Mouse (Mus musculus): ENCODE results near the gene Bnip3.

The Bnip3 gene

GRCm38 (mm10) chr7:138909277-138910192 lies at the start of gene Bnip3:
Bnip3 (minus strand) TSS chr7:138909519.
- in situ Hi-C loops (cut with MboI; ENCODE audit: low sequenced_read_pairs) = no loop called here

DNA sequence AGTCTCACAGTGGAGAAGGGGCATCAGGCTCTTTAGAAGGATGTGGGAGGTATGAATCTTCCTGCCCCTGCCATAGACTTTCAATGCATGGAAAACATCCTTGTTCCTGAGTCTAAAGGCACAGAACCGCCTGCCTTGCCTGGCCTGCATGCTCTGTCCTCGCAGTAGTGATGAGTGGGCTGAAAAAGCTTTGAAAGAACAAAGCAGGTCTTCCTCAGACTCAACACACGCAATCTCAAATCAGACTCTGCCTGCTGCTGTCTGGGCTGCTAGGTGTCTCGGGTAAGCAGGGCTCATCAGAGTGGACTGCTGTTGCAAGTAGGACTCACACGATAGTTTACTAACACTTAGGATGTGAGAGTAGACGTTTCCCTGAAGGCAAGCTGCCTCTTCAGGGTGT lies 47.8 kb upstream of the Bnip3 start:
- in situ Hi-C loops (cut with MboI; ENCODE audit: low sequenced_read_pairs) = no loop called here

DNA sequence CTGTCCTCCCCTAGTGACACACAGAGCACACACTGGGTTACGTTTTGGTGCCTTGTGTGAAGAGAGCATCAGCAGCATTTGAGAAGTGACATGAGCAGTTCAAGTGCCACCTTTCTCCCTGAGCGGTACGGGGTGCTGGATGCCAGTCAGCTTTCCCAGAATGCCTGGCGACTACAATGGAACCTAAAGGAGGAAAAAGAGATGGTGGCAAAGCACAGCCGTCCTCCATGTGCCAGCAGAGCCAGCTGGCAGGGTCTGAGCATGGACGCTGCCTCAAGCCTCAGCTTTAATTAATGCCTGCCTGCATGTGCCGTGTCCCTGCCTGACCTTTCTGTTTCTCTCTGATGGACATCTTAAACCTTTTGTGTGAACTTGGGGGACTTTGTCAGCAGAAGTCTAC lies 46.5 kb upstream of the Bnip3 start:
- in situ Hi-C loops (cut with MboI; ENCODE audit: low sequenced_read_pairs) = no loop called here

- in situ Hi-C loops (cut with MboI; ENCODE audit: low sequenced_read_pairs) = no loop called here
Measured at GRCm38 (mm10) chr7:138948309-138948708, 39.0 kb upstream of the Bnip3 start.

GRCm38 (mm10) chr7:138947741-138948140 lies 38.4 kb upstream of the Bnip3 start:
- in situ Hi-C loops (cut with MboI; ENCODE audit: low sequenced_read_pairs) = no loop called here

GRCm38 (mm10) chr7:138945668-138946067 lies 36.3 kb upstream of the Bnip3 start:
- in situ Hi-C loops (cut with MboI; ENCODE audit: low sequenced_read_pairs) = no loop called here

DNA sequence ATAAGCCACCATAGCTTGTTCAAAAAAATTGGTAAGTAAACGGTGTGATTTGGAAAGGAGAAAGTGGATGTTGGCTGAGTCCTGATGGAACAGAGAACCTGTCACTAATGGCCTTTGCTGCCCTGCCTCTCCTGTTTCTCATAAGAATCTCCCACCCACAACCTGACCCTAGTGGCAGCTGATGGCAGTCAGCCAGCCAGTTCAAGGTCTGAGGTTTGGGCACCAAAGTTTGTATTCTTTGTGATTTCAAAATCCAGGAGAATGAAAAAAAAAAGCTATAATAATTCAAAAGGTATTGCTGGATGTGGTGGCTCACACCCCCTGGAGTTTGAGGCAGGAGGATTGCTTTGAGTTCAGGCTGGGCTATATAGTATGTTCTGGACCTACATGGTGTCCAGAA lies 33.0 kb upstream of the Bnip3 start:
- in situ Hi-C loops (cut with MboI; ENCODE audit: low sequenced_read_pairs) = no loop called here

- in situ Hi-C loops (cut with MboI; ENCODE audit: low sequenced_read_pairs) = no loop called here
Measured at GRCm38 (mm10) chr7:138941571-138941970, 32.3 kb upstream of the Bnip3 start.

DNA sequence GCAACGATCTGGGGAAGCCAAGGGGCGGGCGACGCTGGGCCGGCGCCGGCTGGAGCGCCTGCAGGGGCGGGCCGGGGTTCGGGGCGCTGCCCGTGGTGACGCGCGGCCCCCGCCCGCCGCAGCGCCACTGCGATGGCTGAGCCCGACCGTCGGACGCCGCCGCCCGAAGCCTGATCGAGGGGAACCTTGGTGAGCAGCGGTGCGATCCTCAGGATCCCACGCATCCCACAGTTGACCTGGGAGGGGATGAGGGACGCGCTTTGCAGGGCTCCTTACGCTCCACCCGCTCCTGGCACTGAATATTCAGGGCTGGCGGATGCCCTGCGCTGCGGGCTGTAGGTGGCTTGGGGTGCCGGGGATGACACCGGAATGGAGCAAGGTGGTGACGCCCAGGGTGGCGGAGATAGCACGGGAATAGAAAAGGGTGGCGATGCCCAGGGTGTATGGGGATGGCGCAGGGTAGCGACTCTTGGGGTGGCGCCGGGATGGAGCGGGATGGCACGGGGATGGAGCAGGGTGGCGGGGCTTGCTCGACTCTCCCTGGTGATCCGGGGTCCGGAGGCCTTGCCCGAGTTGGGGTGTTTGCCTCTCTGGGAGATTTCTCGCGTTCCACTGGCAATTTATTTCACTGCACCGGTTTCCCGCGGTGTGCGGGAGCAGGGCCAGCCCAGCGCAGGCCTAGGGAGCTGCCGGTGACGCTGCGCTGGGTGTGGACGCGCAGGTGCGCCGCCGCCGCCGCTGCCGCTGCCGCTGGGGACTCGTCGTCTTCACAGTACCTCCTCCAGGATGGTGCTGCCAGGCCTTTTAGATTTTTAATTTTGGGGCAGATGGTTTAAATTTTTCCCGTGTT lies 31.5 kb upstream of the Bnip3 start, which contains the start of gene Jakmip3:
TSS of gene Jakmip3 (plus strand) at position 119 of the 850 bp plus-strand sequence.
- in situ Hi-C loops (cut with MboI; ENCODE audit: low sequenced_read_pairs) = no loop called here

- in situ Hi-C loops (cut with MboI; ENCODE audit: low sequenced_read_pairs) = no loop called here
Measured at GRCm38 (mm10) chr7:138940256-138940611, 30.9 kb upstream of the Bnip3 start.

GRCm38 (mm10) chr7:138938991-138939390 lies 29.7 kb upstream of the Bnip3 start:
- in situ Hi-C loops (cut with MboI; ENCODE audit: low sequenced_read_pairs) = no loop called here

- in situ Hi-C loops (cut with MboI; ENCODE audit: low sequenced_read_pairs) = no loop called here
Measured at GRCm38 (mm10) chr7:138934523-138934922, 25.2 kb upstream of the Bnip3 start.

DNA sequence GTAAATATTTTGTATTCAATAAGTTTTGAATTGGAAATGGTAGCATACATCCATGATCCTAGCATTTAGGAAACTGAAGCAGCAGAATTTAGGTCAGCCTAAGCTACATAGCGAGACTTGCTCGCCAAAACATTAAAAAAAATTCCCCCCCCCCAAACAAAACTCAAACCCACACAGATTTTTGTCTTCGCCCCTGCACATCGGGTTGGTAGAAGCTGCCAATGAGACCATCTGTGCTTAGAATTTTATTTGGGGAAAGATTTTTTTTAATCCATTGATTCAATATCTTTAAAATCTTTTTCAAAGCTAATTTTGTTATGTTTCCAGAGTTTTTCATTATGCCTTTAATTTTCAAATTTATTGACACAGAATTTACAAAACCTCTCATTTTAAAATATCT lies 19.1 kb upstream of the Bnip3 start:
- in situ Hi-C loops (cut with MboI; ENCODE audit: low sequenced_read_pairs) = no loop called here

DNA sequence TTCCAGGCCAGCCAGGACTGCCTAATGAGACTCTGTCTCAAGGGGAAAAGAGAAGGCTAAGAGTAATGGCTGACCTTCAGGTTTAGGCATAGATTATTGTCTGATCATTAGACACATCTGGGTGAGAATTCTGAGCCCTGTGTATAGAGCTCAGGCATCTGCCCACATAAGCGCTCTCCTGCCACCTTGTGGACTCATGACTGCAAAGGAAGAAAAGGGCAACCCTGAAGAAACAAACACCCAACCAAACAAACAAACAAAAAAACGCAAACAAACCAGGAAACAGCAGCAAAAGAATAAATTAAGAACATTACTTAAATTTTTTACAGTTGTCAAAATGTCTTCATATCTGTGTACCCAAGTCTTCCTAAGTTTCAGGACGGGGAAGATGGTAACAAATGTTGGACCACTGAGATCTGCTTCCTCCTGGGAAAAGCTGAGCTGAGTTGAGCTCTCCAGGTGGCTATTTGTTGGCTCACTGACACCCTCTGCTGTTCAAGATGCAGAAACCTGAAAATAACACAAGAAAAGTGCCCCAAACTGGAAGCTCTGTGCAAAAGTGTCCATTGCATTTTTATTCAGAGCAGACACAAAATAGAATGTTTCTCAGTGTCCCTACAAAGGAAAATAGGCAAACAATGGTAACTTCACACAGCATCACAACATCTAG lies 14.6 kb upstream of the Bnip3 start:
- in situ Hi-C loops (cut with MboI; ENCODE audit: low sequenced_read_pairs) = loop anchor here (5.0 kb wide), 1 partner anchor 87 kb away; no protein-coding TSS in a partner anchor

- in situ Hi-C loops (cut with MboI; ENCODE audit: low sequenced_read_pairs) = loop anchor here (5.0 kb wide), 1 partner anchor 84 kb away; no protein-coding TSS in a partner anchor
Measured at GRCm38 (mm10) chr7:138921611-138922010, 12.3 kb upstream of the Bnip3 start.

- in situ Hi-C loops (cut with MboI; ENCODE audit: low sequenced_read_pairs) = no loop called here
Measured at GRCm38 (mm10) chr7:138919156-138919944, 10.0 kb upstream of the Bnip3 start.

DNA sequence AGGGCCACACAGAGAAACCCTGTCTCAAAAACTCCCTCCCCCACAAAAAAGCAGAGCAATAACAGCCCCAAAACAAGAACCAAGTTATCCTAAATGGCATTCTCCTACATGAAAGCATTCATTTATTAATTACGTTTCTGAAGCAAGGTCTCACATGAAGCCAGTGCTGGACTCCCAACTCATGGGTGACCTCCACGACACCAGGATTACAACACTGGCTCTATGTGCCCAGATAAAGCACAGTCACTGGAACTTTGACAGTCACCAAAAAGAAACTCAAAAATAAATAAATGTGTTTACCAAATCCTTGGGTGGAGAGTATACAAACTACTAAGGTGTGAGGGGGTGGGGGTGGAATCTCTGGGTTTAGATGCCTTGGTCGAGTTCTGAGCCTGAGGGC lies 4.3 kb upstream of the Bnip3 start:
- in situ Hi-C loops (cut with MboI; ENCODE audit: low sequenced_read_pairs) = no loop called here

- in situ Hi-C loops (cut with MboI; ENCODE audit: low sequenced_read_pairs) = no loop called here
Measured at GRCm38 (mm10) chr7:138910193-138910562, 859 bp upstream of the Bnip3 start.

GRCm38 (mm10) chr7:138908768-138909276 lies 497 bp downstream of the Bnip3 start:
- in situ Hi-C loops (cut with MboI; ENCODE audit: low sequenced_read_pairs) = no loop called here

- in situ Hi-C loops (cut with MboI; ENCODE audit: low sequenced_read_pairs) = no loop called here
Measured at GRCm38 (mm10) chr7:138907976-138908375, 1.3 kb downstream of the Bnip3 start.
